Mouse (Mus musculus): Measurements from ENCODE around the gene Zbtb8os. TPM values are rescaled to one million over a fixed set of nuclear protein-coding genes. Genes with fewer than 3 reads are reported as not detected.
A peak's percentile ranks its signal among the peaks of the same experiment; 100 is the strongest.

The Zbtb8os gene
- polyA plus RNA-seq, 2 experiments, result 22.3 to 33.2 TPM

- 80% methylated on average over 3 of the region's 3 CpGs for WGBS (ENCODE audit: insufficient replicate concordance)
- no peak overlapping the region for H3K27ac ChIP-seq
- DNase-seq (ENCODE audit: low read depth in 3 of 3, low spot score in 3 of 3), result no peak
Observed at GRCm38 (mm10) chr4:129383586-129383985, 48.1 kb downstream of the Zbtb8os start.

GRCm38 (mm10) chr4:129384440-129384839 is 48.9 kb downstream of the Zbtb8os start:
- Histone ChIP-seq H3K9me3 (ENCODE audit: control insufficient read depth, low read length) (no peaks in the 10 kb centered on the region), H3K36me3 (replicated peaks; ENCODE audit: control insufficient read depth, insufficient read depth, low read depth) (no peaks in the 10 kb centered on the region), H3K4me3 (ENCODE audit: insufficient read depth in 1 of 2, low read depth in 2 of 2, low read length in 2 of 2) (no peak overlapping the region), H3K27ac (no peak overlapping the region), H3K9ac (replicated peaks) (no peak overlapping the region), H3K27me3 (ENCODE audit: control insufficient read depth, insufficient read depth, low read length) (no peaks in the 10 kb centered on the region), H3K4me2 (ENCODE audit: low read depth) (no peak overlapping the region), H3K4me1 (replicated peaks; ENCODE audit: control insufficient read depth in 2 of 2, insufficient read depth in 2 of 2, low read length in 1 of 2) (peaks cover 13 to 21% of the 10 kb centered on the region in 2 experiments)
- DNase-seq (ENCODE audit: low read depth in 3 of 3, low spot score in 3 of 3), result no peak
- no peak for TF ChIP-seq EP300 (IDR thresholded peaks at IDR 0.05; ENCODE audit: low read depth)
- TF ChIP-seq CTCF (IDR thresholded peaks at IDR 0.05; ENCODE audit: low read depth), result no peak
- no peak for ATAC-seq (ENCODE audit: insufficient read depth)
- 34% methylated on average over 6 of the region's 6 CpGs for whole genome bisulfite sequencing (ENCODE audit: insufficient replicate concordance)

More at GRCm38 (mm10) chr4:129383586-129383985, 48.1 kb downstream of the Zbtb8os start:
- Histone ChIP-seq H3K4me2 (ENCODE audit: low read depth) (no peak overlapping the region), H3K27me3 (ENCODE audit: control insufficient read depth, insufficient read depth, low read length) (peaks cover 5% of the 10 kb centered on the region), H3K9ac (replicated peaks) (no peak overlapping the region), H3K36me3 (replicated peaks; ENCODE audit: control insufficient read depth, insufficient read depth, low read depth) (no peaks in the 10 kb centered on the region), H3K4me3 (ENCODE audit: insufficient read depth in 1 of 2, low read depth in 2 of 2, low read length in 2 of 2) (no peak overlapping the region), H3K4me1 (replicated peaks; ENCODE audit: control insufficient read depth in 2 of 2, insufficient read depth in 2 of 2, low read length in 1 of 2) (peaks cover 13 to 21% of the 10 kb centered on the region in 2 experiments), H3K9me3 (ENCODE audit: control insufficient read depth, low read length) (no peaks in the 10 kb centered on the region)
- TF ChIP-seq CTCF (IDR thresholded peaks at IDR 0.05; ENCODE audit: low read depth) (no peak), EP300 (IDR thresholded peaks at IDR 0.05; ENCODE audit: low read depth) (no peak)
- no peak for ATAC-seq (ENCODE audit: insufficient read depth)

- 71% methylated on average over 11 of the region's 11 CpGs for WGBS (ENCODE audit: insufficient replicate concordance)
- peak overlapping the region; percentile 28; the same call in 1 of the 2 replicates for H3K27ac ChIP-seq
- TF ChIP-seq CTCF (IDR thresholded peaks at IDR 0.05; ENCODE audit: low read depth) (no peak), EP300 (IDR thresholded peaks at IDR 0.05; ENCODE audit: low read depth) (no peak)
- H3K4me2 ChIP-seq (ENCODE audit: low read depth), result no peak overlapping the region
- peaks cover 13 to 21% of the 10 kb centered on the region in 2 experiments for H3K4me1 ChIP-seq (replicated peaks; ENCODE audit: control insufficient read depth in 2 of 2, insufficient read depth in 2 of 2, low read length in 1 of 2)
- no peaks in the 10 kb centered on the region for H3K9me3 ChIP-seq (ENCODE audit: control insufficient read depth, low read length)
- ATAC-seq (ENCODE audit: insufficient read depth) (no peak), DNase-seq (ENCODE audit: low read depth in 3 of 3, low spot score in 3 of 3) (no peak)
- H3K9ac ChIP-seq (replicated peaks), result no peak overlapping the region
- no peak overlapping the region for H3K4me3 ChIP-seq (ENCODE audit: insufficient read depth in 1 of 2, low read depth in 2 of 2, low read length in 2 of 2)
- no peaks in the 10 kb centered on the region for H3K27me3 ChIP-seq (ENCODE audit: control insufficient read depth, insufficient read depth, low read length)
- H3K36me3 ChIP-seq (replicated peaks; ENCODE audit: control insufficient read depth, insufficient read depth, low read depth), result no peaks in the 10 kb centered on the region
Observed at GRCm38 (mm10) chr4:129385685-129386084, 50.2 kb downstream of the Zbtb8os start.

- TF ChIP-seq EP300 (IDR thresholded peaks at IDR 0.05; ENCODE audit: low read depth) (peak; percentile 89), CTCF (IDR thresholded peaks at IDR 0.05; ENCODE audit: low read depth) (no peak)
- Histone ChIP-seq H3K4me2 (ENCODE audit: low read depth) (peak overlapping the region; percentile 14), H3K27ac (peak overlapping the region; percentile 62), H3K4me3 (ENCODE audit: insufficient read depth in 1 of 2, low read depth in 2 of 2, low read length in 2 of 2) (no peak overlapping the region; a peak in 1 of 4 replicates), H3K4me1 (replicated peaks; ENCODE audit: control insufficient read depth in 2 of 2, insufficient read depth in 2 of 2, low read length in 1 of 2) (peaks cover 13 to 21% of the 10 kb centered on the region in 2 experiments), H3K9me3 (ENCODE audit: control insufficient read depth, low read length) (no peaks in the 10 kb centered on the region), H3K36me3 (replicated peaks; ENCODE audit: control insufficient read depth, insufficient read depth, low read depth) (no peaks in the 10 kb centered on the region), H3K27me3 (ENCODE audit: control insufficient read depth, insufficient read depth, low read length) (no peaks in the 10 kb centered on the region), H3K9ac (replicated peaks) (no peak overlapping the region)
- DNase-seq (ENCODE audit: low read depth in 3 of 3, low spot score in 3 of 3) (peak; percentile 58 to 69 (median 65)), ATAC-seq (ENCODE audit: insufficient read depth) (peak; percentile 90)
- WGBS (ENCODE audit: insufficient replicate concordance), result 20% methylated on average over 8 of the region's 8 CpGs
Observed at GRCm38 (mm10) chr4:129386269-129386946, 50.9 kb downstream of the Zbtb8os start.

GRCm38 (mm10) chr4:129386989-129387388 is 51.5 kb downstream of the Zbtb8os start:
- Histone ChIP-seq H3K4me3 (ENCODE audit: insufficient read depth in 1 of 2, low read depth in 2 of 2, low read length in 2 of 2) (no peak overlapping the region; a peak in 1 of 4 replicates), H3K27ac (peak overlapping the region; percentile 22), H3K9me3 (ENCODE audit: control insufficient read depth, low read length) (no peaks in the 10 kb centered on the region), H3K4me1 (replicated peaks; ENCODE audit: control insufficient read depth in 2 of 2, insufficient read depth in 2 of 2, low read length in 1 of 2) (peaks cover 13 to 21% of the 10 kb centered on the region in 2 experiments), H3K27me3 (ENCODE audit: control insufficient read depth, insufficient read depth, low read length) (no peaks in the 10 kb centered on the region), H3K36me3 (replicated peaks; ENCODE audit: control insufficient read depth, insufficient read depth, low read depth) (no peaks in the 10 kb centered on the region), H3K9ac (replicated peaks) (no peak overlapping the region), H3K4me2 (ENCODE audit: low read depth) (peak overlapping the region; percentile 14)
- DNase-seq (ENCODE audit: low read depth in 3 of 3, low spot score in 3 of 3) (peak in 1 of 3 experiments; percentile 39), ATAC-seq (ENCODE audit: insufficient read depth) (peak; percentile 62)
- 18% methylated on average over 1 of the region's 2 CpGs for WGBS (ENCODE audit: insufficient replicate concordance)
- TF ChIP-seq EP300 (IDR thresholded peaks at IDR 0.05; ENCODE audit: low read depth) (no peak), CTCF (IDR thresholded peaks at IDR 0.05; ENCODE audit: low read depth) (no peak)

Data from liver, embryonic 14.5 days (tissue).